Mouse (Mus musculus) heart, adult 8-10 months (tissue): ENCODE results near the gene Ubl5. TPM values are rescaled to one million over a fixed set of nuclear protein-coding genes. Genes with fewer than 3 reads are reported as not detected.
"Not testable (repeated sequence)": the region's sequence is repeated elsewhere in the genome, so short reads cannot be mapped to it uniquely, and the experiment has no call there.

Experiments used
- DNase-seq: peaks from one replicate; pipeline ENCODE4 v3.0.0; 2022; ENCODE audit warnings: low spot score
- total RNA-seq, 4 experiments: library from RNA; stranded (reverse); gene quantifications; 2 replicates each; pipeline ENCODE4 v1.2.4; 2022

Gene Ubl5
- total RNA-seq, 4 experiments from 2014 or later: 229 to 288 (median 277) TPM

- peak; percentile 31 for DNase-seq
Measured at GRCm38 (mm10) chr9:20657546-20657945, 14.9 kb downstream of the Ubl5 start.

GRCm38 (mm10) chr9:20662325-20662724 lies 19.6 kb downstream of the Ubl5 start:
- peak; percentile 51 for DNase-seq

GRCm38 (mm10) chr9:20662874-20663273 lies 20.2 kb downstream of the Ubl5 start:
- no peak for DNase-seq

- DNase-seq: no peak
Measured at GRCm38 (mm10) chr9:20663956-20664355, 21.3 kb downstream of the Ubl5 start.

GRCm38 (mm10) chr9:20664366-20664765 lies 21.7 kb downstream of the Ubl5 start:
- no peak for DNase-seq

- no peak for DNase-seq
Measured at GRCm38 (mm10) chr9:20664982-20665637, 22.4 kb downstream of the Ubl5 start.

- DNase-seq: no peak
Measured at GRCm38 (mm10) chr9:20665925-20666324, 23.2 kb downstream of the Ubl5 start.

- DNase-seq: no peak
Measured at GRCm38 (mm10) chr9:20666510-20667034, 23.9 kb downstream of the Ubl5 start.

- no peak for DNase-seq
Measured at GRCm38 (mm10) chr9:20668065-20668464, 25.4 kb downstream of the Ubl5 start.

GRCm38 (mm10) chr9:20672047-20672446 lies 29.4 kb downstream of the Ubl5 start:
- DNase-seq: no peak

GRCm38 (mm10) chr9:20677892-20678291 lies 35.2 kb downstream of the Ubl5 start:
- DNase-seq: no peak

GRCm38 (mm10) chr9:20680378-20680958 lies 37.8 kb downstream of the Ubl5 start:
- DNase-seq: no peak

- DNase-seq: no peak
Measured at GRCm38 (mm10) chr9:20681546-20682388, 39.1 kb downstream of the Ubl5 start.

GRCm38 (mm10) chr9:20682389-20682722 lies 39.7 kb downstream of the Ubl5 start:
- DNase-seq: no peak

- DNase-seq: no peak
Measured at GRCm38 (mm10) chr9:20685081-20685861, 42.6 kb downstream of the Ubl5 start.

- DNase-seq: no peak
Measured at GRCm38 (mm10) chr9:20689403-20689802, 46.7 kb downstream of the Ubl5 start.

- no peak for DNase-seq
Measured at GRCm38 (mm10) chr9:20689913-20690312, 47.2 kb downstream of the Ubl5 start.

- not testable (repeated sequence) for DNase-seq
Measured at GRCm38 (mm10) chr9:20690449-20690848, 47.8 kb downstream of the Ubl5 start.

GRCm38 (mm10) chr9:20692863-20693262 lies 50.2 kb downstream of the Ubl5 start:
- no peak for DNase-seq

GRCm38 (mm10) chr9:20694721-20695235 lies 52.1 kb downstream of the Ubl5 start:
- DNase-seq: no peak

GRCm38 (mm10) chr9:20696107-20696712 lies 53.5 kb downstream of the Ubl5 start:
- DNase-seq: no peak
